Mouse (Mus musculus) megakaryocyte, embryonic 14.5 days (primary cell): ENCODE measurements around the gene Mcur1.

Source experiments
- FLI1 ChIP-seq: IDR thresholded peaks from 2 replicates; pipeline ENCODE4 v1.6.1; 2012; ENCODE audit warnings: low read length, inconsistent platforms, mixed read lengths
- GATA1 ChIP-seq: IDR thresholded peaks from 3 replicates; pipeline ENCODE4 v1.6.1; 2012; ENCODE audit warnings: mixed read lengths, low read length, inconsistent platforms, borderline replicate concordance

DNA sequence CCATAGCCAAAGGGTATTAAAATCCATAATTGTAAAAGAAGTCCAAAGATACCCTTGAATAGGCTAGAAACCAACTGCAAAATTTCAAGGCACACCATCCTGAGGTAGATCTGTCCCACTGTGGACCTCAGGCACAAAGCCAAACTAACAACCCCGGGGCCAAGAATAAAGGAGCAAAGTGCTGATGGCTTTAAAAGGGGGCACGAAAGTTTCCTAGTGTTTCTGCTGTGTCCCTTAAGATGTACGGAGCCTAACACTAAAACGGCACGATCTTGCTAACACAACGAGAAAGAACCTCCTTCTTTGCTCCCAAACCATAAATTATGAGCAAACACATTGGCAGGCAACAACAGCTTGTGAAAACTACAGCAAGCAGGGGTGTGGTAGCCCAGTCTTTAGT lies 1.6 kb downstream of the Mcur1 start:
- TF ChIP-seq GATA1 (no peak), FLI1 (no peak)
